Mouse (Mus musculus) forebrain, postnatal 0 days (tissue): Measurements from ENCODE around the gene Anxa11. TPM values are rescaled to one million over a fixed set of nuclear protein-coding genes. Genes with fewer than 3 reads are reported as not detected.
"Not testable (repeated sequence)": the region's sequence is repeated elsewhere in the genome, so short reads cannot be mapped to it uniquely, and the experiment has no call there.

Source experiments
- ATAC-seq: fragments of 200-750 bp; cut with Nextera tagmentation; 2 replicates; pipeline ENCODE4 v1.8.0; 2017; ENCODE audit warnings: mild to moderate bottlenecking, moderate library complexity
- DNase-seq: peaks from one replicate; pipeline ENCODE4 v3.0.0-alpha.2; 2015
- H3K27ac ChIP-seq: fragments of 300-500 bp; sonication (generic); 2 replicates; pipeline ENCODE4 v1.5.1; 2014; ENCODE audit warnings: low read depth, mild to moderate bottlenecking, antibody characterized with exemption, low read length, moderate library complexity, mixed read lengths
- H3K27me3 ChIP-seq: fragments of 300-500 bp; sonication (generic); 2 replicates; pipeline ENCODE4 v1.6.1; 2014; ENCODE audit warnings: mild to moderate bottlenecking, low read length, mixed read lengths; ENCODE audit not compliant: insufficient read depth
- H3K36me3 ChIP-seq: fragments of 300-500 bp; sonication (generic); 2 replicates; pipeline ENCODE4 v1.6.1; 2014; ENCODE audit warnings: mild to moderate bottlenecking, moderate library complexity; ENCODE audit not compliant: insufficient read depth
- H3K4me1 ChIP-seq: fragments of 300-500 bp; sonication (generic); 2 replicates; pipeline ENCODE4 v1.6.1; 2014; ENCODE audit warnings: antibody characterized with exemption; ENCODE audit not compliant: insufficient read depth
- H3K4me2 ChIP-seq: fragments of 300-500 bp; sonication (generic); 2 replicates; pipeline ENCODE4 v1.6.1; 2014; ENCODE audit warnings: low read depth, mild to moderate bottlenecking, moderate library complexity
- H3K4me3 ChIP-seq: fragments of 300-500 bp; sonication (generic); 2 replicates; pipeline ENCODE4 v1.5.1; 2014; ENCODE audit warnings: low read depth, low read length, mixed read lengths
- H3K9ac ChIP-seq: fragments of 300-500 bp; sonication (generic); 2 replicates; pipeline ENCODE4 v1.6.1; 2014; ENCODE audit warnings: mild to moderate bottlenecking
- H3K9me3 ChIP-seq: fragments of 300-500 bp; sonication (generic); 2 replicates; pipeline ENCODE4 v1.6.1; 2016; ENCODE audit warnings: low read length
- CTCF ChIP-seq: sonication (generic); IDR thresholded peaks from 2 replicates; pipeline ENCODE4 v1.5.1; 2016; ENCODE audit warnings: antibody characterized with exemption, control low read depth, low read depth
- WGBS: fragments of 180-500 bp; shearing (Covaris S2); extraction: QIAGEN DNeasy Blood & Tissue Kit; methylation state at CpG from one replicate; pipeline ENCODE4 v1.1.7; 2014; 5-methylcytosine and 5-hydroxymethylcytosine counted together
- polyA plus RNA-seq: library from polyadenylated mRNA; unstranded; fragments of >200 nt; fragmentation: Nextera tagmentation; extraction: Ambion mirVana; gene quantifications from 2 replicates; pipeline ENCODE4 v1.2.1, GENCODE M21; 2015
- total RNA-seq: library from RNA; depleted of rRNA; stranded (reverse); fragments of >200 nt; gene quantifications from 2 replicates; pipeline ENCODE4 v1.2.3, GENCODE M21; 2014

Anxa11 gene
- total and polyA plus RNA-seq, 2 experiments from 2014 or later = 3.0 to 4.2 TPM

GRCm38 (mm10) chr14:25841579-25841978 lies 377 bp upstream of the Anxa11 start:
- Histone ChIP-seq H3K4me3 (peak overlapping the region; percentile 47), H3K4me1 (peaks cover 6% of the 10 kb centered on the region; the same call in 1 of the 2 replicates), H3K9me3 (no peaks in the 10 kb centered on the region), H3K36me3 (no peaks in the 10 kb centered on the region), H3K4me2 (peak overlapping the region; percentile 93), H3K27ac (no peak overlapping the region), H3K9ac (no peak overlapping the region), H3K27me3 (no peaks in the 10 kb centered on the region; the same call in 1 of the 2 replicates)
- no peak for DNase-seq
- no peak for TF ChIP-seq CTCF
- WGBS = 3% methylated on average over 4 of the region's 4 CpGs
- ATAC-seq = no peak

DNA sequence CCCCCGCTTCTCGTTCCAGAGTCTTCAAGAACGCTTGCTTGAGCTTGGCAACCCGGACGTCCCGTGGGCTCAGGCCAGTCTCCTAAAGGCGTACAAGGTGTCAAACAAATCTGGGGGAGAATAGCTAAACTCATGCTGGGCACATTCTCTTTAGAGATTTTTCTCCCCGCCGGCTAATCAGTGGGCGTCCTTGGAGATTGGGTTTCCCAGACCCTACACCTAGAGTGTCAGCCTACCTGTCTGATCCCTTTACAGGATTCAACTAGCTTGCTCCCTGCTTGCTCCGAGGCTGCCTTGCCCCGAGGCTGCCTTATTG lies 690 bp downstream of the Anxa11 start:
- peak overlapping the region; percentile 93 for H3K4me2 ChIP-seq
- H3K36me3 ChIP-seq = no peaks in the 10 kb centered on the region
- WGBS = 2% methylated on average over 12 of the region's 12 CpGs
- TF ChIP-seq CTCF = no peak
- H3K27ac ChIP-seq = no peak overlapping the region
- DNase-seq (no peak), ATAC-seq (no peak)
- H3K9me3 ChIP-seq = no peaks in the 10 kb centered on the region
- peaks cover 6% of the 10 kb centered on the region; the same call in 1 of the 2 replicates for H3K4me1 ChIP-seq
- H3K4me3 ChIP-seq = peak overlapping the region; percentile 47
- H3K27me3 ChIP-seq = no peaks in the 10 kb centered on the region; the same call in 1 of the 2 replicates
- H3K9ac ChIP-seq = peak overlapping the region; percentile 25; the same call in 1 of the 2 replicates

- Histone ChIP-seq H3K4me1 (peaks cover 6% of the 10 kb centered on the region; the same call in 1 of the 2 replicates), H3K4me3 (no peak overlapping the region), H3K27me3 (no peaks in the 10 kb centered on the region; the same call in 1 of the 2 replicates), H3K27ac (no peak overlapping the region), H3K9ac (no peak overlapping the region), H3K36me3 (no peaks in the 10 kb centered on the region), H3K4me2 (no peak overlapping the region), H3K9me3 (no peaks in the 10 kb centered on the region)
- no peak for TF ChIP-seq CTCF
- ATAC-seq = no peak
- no peak for DNase-seq
- WGBS = 96% methylated on average over 4 of the region's 4 CpGs
These were observed 2.4 kb downstream of the Anxa11 start for GRCm38 (mm10) chr14:25844372-25844771.

DNA sequence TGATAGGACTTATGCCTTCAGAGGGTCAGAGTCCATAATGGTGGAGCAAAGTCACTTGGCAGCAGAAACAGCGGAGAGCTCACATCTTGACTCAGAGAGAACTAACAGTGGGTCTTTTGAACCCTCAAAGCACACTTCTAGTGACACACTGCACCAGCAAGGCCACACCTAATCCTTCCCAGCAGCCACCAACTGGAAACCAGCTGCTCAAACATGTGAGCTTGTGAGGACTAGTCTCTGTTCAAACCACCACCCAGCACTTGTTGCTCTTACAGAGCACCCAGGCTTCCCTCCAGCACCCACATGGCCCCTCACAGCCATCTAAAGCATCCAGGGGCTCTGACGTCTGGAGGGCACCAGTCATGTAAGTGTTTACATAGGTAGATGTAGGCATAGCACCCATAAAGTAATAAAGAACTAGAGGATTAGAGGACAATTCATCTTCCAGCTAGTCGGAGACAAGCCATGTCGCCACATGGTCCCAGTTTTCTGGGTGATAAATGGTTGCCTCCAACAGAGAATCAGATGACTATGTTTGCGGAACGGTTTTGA lies 4.0 kb downstream of the Anxa11 start:
- ATAC-seq = no peak
- no peak for DNase-seq
- H3K4me3 ChIP-seq = no peak overlapping the region
- no peak overlapping the region for H3K27ac ChIP-seq
- H3K36me3 ChIP-seq = no peaks in the 10 kb centered on the region
- 93% methylated on average over 6 of the region's 6 CpGs for WGBS
- H3K4me1 ChIP-seq = peaks cover 6% of the 10 kb centered on the region; the same call in 1 of the 2 replicates
- TF ChIP-seq CTCF = no peak
- no peaks in the 10 kb centered on the region for H3K9me3 ChIP-seq
- no peaks in the 10 kb centered on the region; the same call in 1 of the 2 replicates for H3K27me3 ChIP-seq
- no peak overlapping the region for H3K4me2 ChIP-seq
- H3K9ac ChIP-seq = no peak overlapping the region

- H3K9me3 ChIP-seq = no peaks in the 10 kb centered on the region
- 92% methylated on average over 8 of the region's 8 CpGs for WGBS
- no peak overlapping the region for H3K27ac ChIP-seq
- H3K4me1 ChIP-seq = peaks cover 6% of the 10 kb centered on the region; the same call in 1 of the 2 replicates
- H3K9ac ChIP-seq = no peak overlapping the region
- no peak for ATAC-seq
- no peak for TF ChIP-seq CTCF
- H3K4me2 ChIP-seq = no peak overlapping the region
- no peak for DNase-seq
- no peaks in the 10 kb centered on the region; the same call in 1 of the 2 replicates for H3K27me3 ChIP-seq
- no peak overlapping the region for H3K4me3 ChIP-seq
- H3K36me3 ChIP-seq = no peaks in the 10 kb centered on the region
These were observed 4.6 kb downstream of the Anxa11 start for GRCm38 (mm10) chr14:25846516-25846915.

- Histone ChIP-seq H3K27me3 (no peaks in the 10 kb centered on the region), H3K9me3 (no peaks in the 10 kb centered on the region), H3K36me3 (no peaks in the 10 kb centered on the region), H3K4me3 (no peak overlapping the region), H3K27ac (no peak overlapping the region), H3K9ac (no peak overlapping the region), H3K4me1 (no peaks in the 10 kb centered on the region), H3K4me2 (no peak overlapping the region)
- TF ChIP-seq CTCF = no peak
- WGBS = 69% methylated on average over 9 of the region's 9 CpGs
- ATAC-seq (no peak), DNase-seq (no peak)
These were observed 5.7 kb downstream of the Anxa11 start for GRCm38 (mm10) chr14:25847660-25848059.

DNA sequence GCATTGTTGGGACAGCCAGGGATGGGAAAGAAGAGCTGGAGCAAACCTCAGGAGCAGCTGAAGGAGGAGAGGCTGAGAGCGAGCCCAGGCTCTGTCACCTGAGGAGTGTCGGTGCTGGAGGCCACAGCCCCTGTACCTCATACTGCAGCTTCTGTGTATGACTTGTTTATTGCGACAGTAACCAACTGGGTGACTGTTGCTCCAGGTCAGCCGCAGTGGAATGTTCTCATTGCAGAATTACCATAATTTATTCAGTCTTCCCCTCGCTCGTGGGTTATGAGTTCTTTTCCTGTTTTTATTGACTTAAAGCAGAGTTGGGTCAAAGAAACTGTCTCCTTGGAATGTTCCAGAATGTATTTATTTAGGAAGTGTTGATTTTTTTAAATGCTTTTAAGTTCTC lies 6.3 kb downstream of the Anxa11 start:
- WGBS = 88% methylated on average over 6 of the region's 6 CpGs
- TF ChIP-seq CTCF = no peak
- H3K4me2 ChIP-seq = no peak overlapping the region
- H3K27me3 ChIP-seq = no peaks in the 10 kb centered on the region
- no peaks in the 10 kb centered on the region for H3K4me1 ChIP-seq
- no peaks in the 10 kb centered on the region for H3K9me3 ChIP-seq
- no peak overlapping the region for H3K4me3 ChIP-seq
- ATAC-seq = no peak
- H3K9ac ChIP-seq = no peak overlapping the region
- no peak overlapping the region for H3K27ac ChIP-seq
- DNase-seq = no peak
- H3K36me3 ChIP-seq = no peaks in the 10 kb centered on the region

DNA sequence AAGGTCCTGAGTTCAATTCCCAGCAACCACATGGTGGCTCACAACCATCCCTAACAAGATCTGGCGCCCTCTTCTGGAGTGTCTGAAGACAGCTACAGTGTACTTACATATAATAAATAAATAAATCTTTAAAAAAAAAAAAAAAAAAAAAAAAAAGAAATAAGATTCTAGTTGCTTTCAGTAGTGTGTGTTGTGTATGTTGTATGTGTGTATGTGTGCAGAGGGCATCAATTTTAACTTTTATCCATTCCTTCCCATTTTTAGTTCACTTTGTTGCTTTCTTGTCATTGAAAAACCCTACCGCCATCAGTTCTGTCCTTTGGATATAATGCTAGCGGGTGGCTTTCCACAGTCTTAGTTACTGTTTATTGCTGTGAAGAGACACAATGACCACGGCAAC lies 6.8 kb downstream of the Anxa11 start:
- not testable (repeated sequence) for H3K27ac ChIP-seq, H3K9ac ChIP-seq, ATAC-seq, H3K27me3 ChIP-seq, H3K4me3 ChIP-seq, H3K36me3 ChIP-seq, H3K4me1 ChIP-seq, H3K4me2 ChIP-seq, H3K9me3 ChIP-seq, DNase-seq
- 85% methylated on average over 3 of the region's 4 CpGs for WGBS
